Mouse (Mus musculus): ENCODE data around the gene Xdh. TPM values are rescaled to one million over a fixed set of nuclear protein-coding genes. Genes with fewer than 3 reads are reported as not detected.
"Not testable (repeated sequence)": the region's sequence is repeated elsewhere in the genome, so short reads cannot be mapped to it uniquely, and the experiment has no call there.

The Xdh gene
- total and polyA plus RNA-seq, 2 experiments = 71.1 to 115 TPM

GRCm38 (mm10) chr17:73869008-73869685 lies 80.8 kb downstream of the Xdh start:
- no peaks in the 10 kb centered on the region for H3K79me2 ChIP-seq (ENCODE audit: control insufficient read depth, insufficient read depth, low read length)
- no peak overlapping the region for H3K9ac ChIP-seq (ENCODE audit: low read depth, low read length)
- no peak for DNase-seq (ENCODE audit: extremely low read depth, low read depth, low spot score)
- no peaks in the 10 kb centered on the region for H3K27me3 ChIP-seq (ENCODE audit: control insufficient read depth, insufficient read depth, low read length)
- H3K4me3 ChIP-seq (ENCODE audit: insufficient read depth, low read depth, low read length) = no peak overlapping the region
- H3K36me3 ChIP-seq (ENCODE audit: control insufficient read depth, insufficient read depth, low read length) = no peaks in the 10 kb centered on the region
- WGBS = 87% methylated on average over 9 of the region's 9 CpGs
- no peaks in the 10 kb centered on the region; the same call in 1 of the 2 replicates for H3K4me1 ChIP-seq (ENCODE audit: control insufficient read depth, insufficient read depth, low read length)
- TF ChIP-seq POLR2A (IDR thresholded peaks at IDR 0.05; ENCODE audit: extremely low read depth, insufficient read depth, low read length) (no peak), CTCF (IDR thresholded peaks at IDR 0.05; ENCODE audit: low read depth, low read length) (no peak)
- H3K27ac ChIP-seq (replicated peaks; ENCODE audit: insufficient read depth, low read depth, low read length) = no peak overlapping the region

- no peak overlapping the region for H3K4me3 ChIP-seq (ENCODE audit: insufficient read depth, low read depth, low read length)
- 78% methylated on average over 4 of the region's 4 CpGs for WGBS
- no peaks in the 10 kb centered on the region for H3K79me2 ChIP-seq (ENCODE audit: control insufficient read depth, insufficient read depth, low read length)
- no peaks in the 10 kb centered on the region for H3K27me3 ChIP-seq (ENCODE audit: control insufficient read depth, insufficient read depth, low read length)
- no peaks in the 10 kb centered on the region for H3K4me1 ChIP-seq (ENCODE audit: control insufficient read depth, insufficient read depth, low read length)
- H3K27ac ChIP-seq (replicated peaks; ENCODE audit: insufficient read depth, low read depth, low read length) = peak overlapping the region; percentile 10
- DNase-seq (ENCODE audit: extremely low read depth, low read depth, low spot score) = no peak
- no peak overlapping the region for H3K9ac ChIP-seq (ENCODE audit: low read depth, low read length)
- H3K36me3 ChIP-seq (ENCODE audit: control insufficient read depth, insufficient read depth, low read length) = no peaks in the 10 kb centered on the region
- TF ChIP-seq POLR2A (IDR thresholded peaks at IDR 0.05; ENCODE audit: extremely low read depth, insufficient read depth, low read length) (no peak), CTCF (IDR thresholded peaks at IDR 0.05; ENCODE audit: low read depth, low read length) (no peak)
Measured at GRCm38 (mm10) chr17:73853717-73854116, 96.3 kb downstream of the Xdh start.

GRCm38 (mm10) chr17:73853041-73853440 lies 97.0 kb downstream of the Xdh start:
- no peak overlapping the region for H3K9ac ChIP-seq (ENCODE audit: low read depth, low read length)
- 75% methylated on average over 11 of the region's 11 CpGs for WGBS
- no peak for TF ChIP-seq CTCF (IDR thresholded peaks at IDR 0.05; ENCODE audit: low read depth, low read length)
- no peak for TF ChIP-seq POLR2A (IDR thresholded peaks at IDR 0.05; ENCODE audit: extremely low read depth, insufficient read depth, low read length)
- H3K27ac ChIP-seq (replicated peaks; ENCODE audit: insufficient read depth, low read depth, low read length) = peak overlapping the region; percentile 10
- no peaks in the 10 kb centered on the region for H3K4me1 ChIP-seq (ENCODE audit: control insufficient read depth, insufficient read depth, low read length)
- no peak overlapping the region for H3K4me3 ChIP-seq (ENCODE audit: insufficient read depth, low read depth, low read length)
- no peaks in the 10 kb centered on the region for H3K79me2 ChIP-seq (ENCODE audit: control insufficient read depth, insufficient read depth, low read length)
- no peaks in the 10 kb centered on the region for H3K27me3 ChIP-seq (ENCODE audit: control insufficient read depth, insufficient read depth, low read length)
- no peak for DNase-seq (ENCODE audit: extremely low read depth, low read depth, low spot score)
- H3K36me3 ChIP-seq (ENCODE audit: control insufficient read depth, insufficient read depth, low read length) = no peaks in the 10 kb centered on the region

GRCm38 (mm10) chr17:73847399-73847798 lies 102.6 kb downstream of the Xdh start:
- no peak for TF ChIP-seq CTCF (IDR thresholded peaks at IDR 0.05; ENCODE audit: low read depth, low read length)
- no peak for TF ChIP-seq POLR2A (IDR thresholded peaks at IDR 0.05; ENCODE audit: extremely low read depth, insufficient read depth, low read length)
- Histone ChIP-seq H3K9ac (ENCODE audit: low read depth, low read length) (no peak overlapping the region), H3K27ac (replicated peaks; ENCODE audit: insufficient read depth, low read depth, low read length) (no peak overlapping the region), H3K4me1 (ENCODE audit: control insufficient read depth, insufficient read depth, low read length) (peaks cover 5% of the 10 kb centered on the region; the same call in 1 of the 2 replicates), H3K79me2 (ENCODE audit: control insufficient read depth, insufficient read depth, low read length) (no peaks in the 10 kb centered on the region), H3K27me3 (ENCODE audit: control insufficient read depth, insufficient read depth, low read length) (no peaks in the 10 kb centered on the region), H3K36me3 (ENCODE audit: control insufficient read depth, insufficient read depth, low read length) (no peaks in the 10 kb centered on the region), H3K4me3 (ENCODE audit: insufficient read depth, low read depth, low read length) (no peak overlapping the region)
- peak; percentile 32 for DNase-seq (ENCODE audit: extremely low read depth, low read depth, low spot score)
- WGBS = 76% methylated on average over 1 of the region's 1 CpGs

GRCm38 (mm10) chr17:73845632-73846031 lies 104.4 kb downstream of the Xdh start:
- no peaks in the 10 kb centered on the region for H3K36me3 ChIP-seq (ENCODE audit: control insufficient read depth, insufficient read depth, low read length)
- H3K4me3 ChIP-seq (ENCODE audit: insufficient read depth, low read depth, low read length) = no peak overlapping the region
- H3K27me3 ChIP-seq (ENCODE audit: control insufficient read depth, insufficient read depth, low read length) = no peaks in the 10 kb centered on the region
- H3K9ac ChIP-seq (ENCODE audit: low read depth, low read length) = no peak overlapping the region
- 58% methylated on average over 3 of the region's 3 CpGs for WGBS
- no peak for TF ChIP-seq POLR2A (IDR thresholded peaks at IDR 0.05; ENCODE audit: extremely low read depth, insufficient read depth, low read length)
- TF ChIP-seq CTCF (IDR thresholded peaks at IDR 0.05; ENCODE audit: low read depth, low read length) = no peak
- DNase-seq (ENCODE audit: extremely low read depth, low read depth, low spot score) = peak; percentile 45
- peaks cover 5% of the 10 kb centered on the region; the same call in 1 of the 2 replicates for H3K4me1 ChIP-seq (ENCODE audit: control insufficient read depth, insufficient read depth, low read length)
- H3K79me2 ChIP-seq (ENCODE audit: control insufficient read depth, insufficient read depth, low read length) = no peaks in the 10 kb centered on the region
- H3K27ac ChIP-seq (replicated peaks; ENCODE audit: insufficient read depth, low read depth, low read length) = no peak overlapping the region

GRCm38 (mm10) chr17:73842963-73843362 lies 107.0 kb downstream of the Xdh start:
- 79% methylated on average over 1 of the region's 1 CpGs for WGBS
- Histone ChIP-seq H3K79me2 (ENCODE audit: control insufficient read depth, insufficient read depth, low read length) (no peaks in the 10 kb centered on the region), H3K27me3 (ENCODE audit: control insufficient read depth, insufficient read depth, low read length) (no peaks in the 10 kb centered on the region), H3K9ac (ENCODE audit: low read depth, low read length) (no peak overlapping the region), H3K27ac (replicated peaks; ENCODE audit: insufficient read depth, low read depth, low read length) (0 out of 2 replicates have a peak overlapping the region, but pooled peaks have one; percentile 10), H3K4me3 (ENCODE audit: insufficient read depth, low read depth, low read length) (no peak overlapping the region), H3K36me3 (ENCODE audit: control insufficient read depth, insufficient read depth, low read length) (no peaks in the 10 kb centered on the region), H3K4me1 (ENCODE audit: control insufficient read depth, insufficient read depth, low read length) (peaks cover 9% of the 10 kb centered on the region; the same call in 1 of the 2 replicates)
- TF ChIP-seq POLR2A (IDR thresholded peaks at IDR 0.05; ENCODE audit: extremely low read depth, insufficient read depth, low read length) = no peak
- TF ChIP-seq CTCF (IDR thresholded peaks at IDR 0.05; ENCODE audit: low read depth, low read length) = no peak
- peak; percentile 87 for DNase-seq (ENCODE audit: extremely low read depth, low read depth, low spot score)

- not testable (repeated sequence) for H3K27me3 ChIP-seq (ENCODE audit: control insufficient read depth, insufficient read depth, low read length); H3K27ac ChIP-seq (replicated peaks; ENCODE audit: insufficient read depth, low read depth, low read length); H3K36me3 ChIP-seq (ENCODE audit: control insufficient read depth, insufficient read depth, low read length); H3K9ac ChIP-seq (ENCODE audit: low read depth, low read length); H3K79me2 ChIP-seq (ENCODE audit: control insufficient read depth, insufficient read depth, low read length); H3K4me3 ChIP-seq (ENCODE audit: insufficient read depth, low read depth, low read length); H3K4me1 ChIP-seq (ENCODE audit: control insufficient read depth, insufficient read depth, low read length)
- 57% methylated on average over 1 of the region's 1 CpGs for WGBS
- peak; percentile 26 for DNase-seq (ENCODE audit: extremely low read depth, low read depth, low spot score)
Measured at GRCm38 (mm10) chr17:73839876-73840275, 110.1 kb downstream of the Xdh start.

Measured in liver, adult 2 months (tissue).